Mouse (Mus musculus) lung, postnatal 4 days (tissue): ENCODE measurements around the gene Zfp536.

Experiments
- DNase-seq, 2 experiments: peaks; one replicate each; pipeline ENCODE4 v3.0.0; 2021

Gene Zfp536

DNA sequence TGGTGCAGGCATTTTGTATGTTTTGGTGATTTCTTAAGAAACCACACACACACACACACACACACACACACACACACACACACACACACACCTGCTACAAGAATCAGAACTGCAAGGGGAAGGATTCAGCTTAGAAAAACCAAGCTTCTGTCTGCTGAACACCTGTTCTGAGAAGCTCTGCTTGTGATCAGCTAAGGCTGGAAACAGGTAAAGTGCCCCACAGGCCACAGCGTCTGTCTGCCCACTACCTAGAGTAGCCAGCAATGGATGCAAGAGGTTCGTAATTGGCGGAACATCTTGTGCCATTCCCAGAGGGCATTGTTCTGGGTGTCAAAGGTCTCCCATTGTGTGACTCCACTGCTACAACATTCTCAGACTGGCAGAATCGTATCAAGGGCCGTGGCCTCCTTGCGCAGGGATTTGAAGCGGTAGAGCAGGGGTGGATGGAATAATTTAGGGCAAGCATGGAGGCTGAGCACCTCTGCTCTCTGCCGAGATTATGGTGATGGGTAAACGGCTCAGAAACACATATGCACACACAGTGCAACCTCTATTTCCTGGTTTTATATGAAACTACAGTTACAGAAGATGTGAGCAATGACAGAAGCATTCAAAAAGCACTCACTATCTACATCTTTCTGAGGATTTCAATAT lies 170.4 kb downstream of the Zfp536 start:
- no peak for DNase-seq

DNA sequence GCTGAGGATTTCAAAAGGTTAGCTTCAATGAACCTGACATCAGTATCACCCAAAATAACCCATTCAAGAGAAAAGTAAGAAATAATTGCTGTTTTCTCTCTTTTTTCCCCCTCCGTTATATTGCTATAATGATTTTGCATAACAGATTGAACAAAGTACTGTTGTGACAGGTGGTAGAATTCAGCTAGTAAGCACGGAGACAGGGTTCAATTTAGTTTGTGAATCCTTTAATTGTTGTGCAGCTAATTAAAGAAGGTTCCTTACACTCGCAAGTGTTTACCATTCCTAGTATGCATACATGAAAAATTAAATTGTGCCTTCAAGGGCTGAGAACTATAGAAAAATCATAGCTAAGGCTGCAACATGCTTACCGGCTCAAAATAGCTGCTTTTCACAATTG lies 173.1 kb downstream of the Zfp536 start:
- DNase-seq: no peak

GRCm38 (mm10) chr7:37594211-37595030 lies 179.0 kb downstream of the Zfp536 start:
- DNase-seq: no peak

- no peak for DNase-seq
Measured at GRCm38 (mm10) chr7:37593566-37593965, 179.9 kb downstream of the Zfp536 start.

GRCm38 (mm10) chr7:37586694-37587093 lies 186.7 kb downstream of the Zfp536 start:
- DNase-seq: no peak

- no peak for DNase-seq
Measured at GRCm38 (mm10) chr7:37581262-37581661, 192.2 kb downstream of the Zfp536 start.

- no peak for DNase-seq
Measured at GRCm38 (mm10) chr7:37580554-37580953, 192.9 kb downstream of the Zfp536 start.

DNA sequence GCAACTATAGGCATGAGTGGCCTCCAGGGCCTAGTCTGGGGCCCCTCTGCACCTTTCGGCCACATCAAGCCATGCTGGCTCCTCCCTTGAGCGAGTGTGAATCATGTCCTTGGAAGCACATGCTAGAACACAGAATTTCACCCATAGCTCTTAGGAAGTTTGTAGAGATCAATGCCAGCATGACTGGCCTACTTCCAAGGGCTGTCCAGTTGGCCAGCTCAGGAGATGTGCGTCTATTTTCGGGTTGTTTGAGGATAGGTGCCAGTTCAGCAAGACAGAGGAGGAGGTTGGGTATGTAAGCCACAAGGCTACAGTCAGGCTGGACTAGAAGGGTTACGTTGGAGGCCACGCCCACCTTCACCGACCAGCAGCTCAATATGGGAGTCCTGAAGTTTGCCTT lies 201.4 kb downstream of the Zfp536 start:
- no peak for DNase-seq

GRCm38 (mm10) chr7:37568811-37569500 lies 204.5 kb downstream of the Zfp536 start:
- DNase-seq: peak; percentile 23 to 50

GRCm38 (mm10) chr7:37568041-37568440 lies 205.4 kb downstream of the Zfp536 start:
- DNase-seq: no peak

DNA sequence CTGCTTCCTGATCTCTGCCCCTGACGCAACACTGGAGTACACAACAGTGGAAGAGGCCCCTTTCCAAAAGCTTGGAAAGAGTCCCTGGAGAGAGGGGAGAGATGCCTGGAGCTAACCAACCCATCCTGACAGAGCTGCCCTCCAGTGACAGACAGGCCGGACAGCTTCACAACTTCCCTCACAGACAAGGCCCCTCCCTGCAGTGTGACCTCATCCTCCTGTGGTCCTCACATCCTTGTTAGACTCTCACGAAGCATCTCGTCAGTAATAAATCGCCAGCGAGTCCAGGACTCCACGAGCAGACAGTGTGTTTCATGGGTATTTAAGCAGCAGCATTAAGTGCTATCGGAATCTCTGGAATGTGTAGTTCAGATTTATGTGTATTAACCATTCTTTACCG lies 207.4 kb downstream of the Zfp536 start:
- peak; percentile 43 to 59 for DNase-seq

DNA sequence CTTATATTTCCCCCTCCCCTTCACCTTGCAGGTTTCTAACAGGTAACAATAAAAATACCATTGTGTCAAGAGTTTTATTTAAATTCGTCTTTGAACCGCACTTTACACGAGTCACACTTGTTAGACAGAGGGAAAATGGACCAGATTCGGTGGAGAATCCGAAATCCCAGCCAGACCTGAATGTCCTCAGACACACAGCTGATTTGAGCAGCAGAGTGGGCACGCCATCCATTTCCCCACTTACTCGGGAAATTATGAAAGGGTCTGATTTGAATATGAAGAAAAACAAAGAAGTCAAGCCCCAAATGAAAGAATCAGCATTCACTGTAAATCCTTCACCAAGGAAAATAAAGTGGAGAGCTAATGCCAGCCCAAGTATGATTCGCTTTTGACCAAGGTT lies 208.1 kb downstream of the Zfp536 start:
- no peak for DNase-seq

DNA sequence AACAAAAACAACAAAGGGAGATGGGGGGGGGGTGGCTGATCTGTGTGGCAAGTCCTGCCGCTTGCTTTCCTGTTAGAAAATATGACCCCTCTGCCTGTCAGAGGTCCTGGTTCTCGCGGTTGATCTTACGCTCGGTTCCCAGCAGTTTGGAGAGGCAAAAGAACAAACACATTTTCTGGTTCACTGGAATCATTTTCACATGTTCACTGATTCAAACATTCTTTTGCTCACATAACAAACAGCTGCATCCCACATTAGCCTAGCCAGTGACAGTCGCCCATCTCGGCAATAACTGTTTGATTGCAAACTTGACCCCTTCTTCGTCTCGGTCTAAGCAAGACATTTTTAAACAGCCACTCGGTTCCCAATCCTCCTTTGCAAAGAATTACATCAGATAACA lies 208.8 kb downstream of the Zfp536 start:
- DNase-seq: no peak

- DNase-seq: no peak
Measured at GRCm38 (mm10) chr7:37563831-37564400, 209.5 kb downstream of the Zfp536 start.

GRCm38 (mm10) chr7:37563171-37563574 lies 210.3 kb downstream of the Zfp536 start:
- DNase-seq: peak; percentile 55 to 81

DNA sequence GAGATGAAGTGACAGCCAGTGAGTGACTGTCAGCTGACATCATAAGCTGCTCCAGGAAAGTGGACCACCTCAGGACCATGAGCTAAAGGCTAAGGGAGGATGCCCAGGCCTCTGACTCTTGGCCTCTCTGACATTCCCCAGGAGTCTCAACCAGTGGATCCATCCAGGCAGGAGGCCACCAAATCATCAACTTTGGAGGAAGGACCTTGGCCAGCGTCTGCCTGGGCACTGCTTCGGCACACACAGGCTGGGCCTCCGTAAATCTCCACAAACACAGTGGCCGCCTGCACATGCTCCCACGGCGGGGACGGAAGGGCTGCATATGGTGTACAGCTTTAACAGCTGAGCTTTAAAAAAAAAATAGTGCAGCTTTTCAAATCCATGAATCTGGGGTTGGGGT lies 210.9 kb downstream of the Zfp536 start:
- DNase-seq: no peak

DNA sequence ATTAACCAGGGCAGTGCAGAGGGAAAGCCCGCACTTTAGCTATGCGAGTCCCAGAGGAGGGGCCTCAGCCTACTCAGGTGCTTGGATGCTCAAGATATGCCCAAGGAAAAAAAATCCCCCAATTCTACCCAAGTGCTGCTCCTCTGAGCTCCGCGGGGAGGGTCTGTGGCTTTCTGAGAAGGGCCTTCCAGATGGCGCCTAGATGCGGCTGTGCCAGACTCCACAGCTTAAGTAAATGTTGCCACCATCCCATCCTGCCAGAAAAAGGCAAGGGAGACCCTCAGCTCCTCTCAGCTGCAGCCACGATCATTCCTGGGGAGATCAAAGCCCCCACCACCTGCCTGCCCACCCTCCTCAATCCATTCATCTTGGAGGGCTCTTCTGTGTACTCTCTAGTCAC lies 212.9 kb downstream of the Zfp536 start:
- DNase-seq: no peak

DNA sequence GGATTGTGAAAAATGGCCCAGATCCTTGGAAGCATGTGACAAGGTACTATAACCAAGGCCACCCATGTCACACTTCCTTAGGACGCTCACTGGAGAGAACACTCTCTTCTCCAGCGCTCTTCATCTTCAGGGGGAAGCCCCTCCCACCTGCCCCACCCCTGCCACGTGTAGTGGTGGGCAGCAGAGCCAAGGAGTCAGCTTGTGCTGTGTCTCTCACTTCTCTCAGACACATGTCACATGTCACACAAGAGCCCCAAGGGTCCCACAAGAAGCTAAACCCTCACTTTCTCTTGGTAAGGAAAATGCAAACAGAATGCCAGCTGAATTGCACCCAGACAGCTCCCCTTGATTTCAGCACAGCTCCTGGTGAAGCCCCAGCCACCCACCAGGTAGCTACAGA lies 213.6 kb downstream of the Zfp536 start:
- no peak for DNase-seq

GRCm38 (mm10) chr7:37559341-37559740 lies 214.1 kb downstream of the Zfp536 start:
- no peak for DNase-seq

- DNase-seq: no peak
Measured at GRCm38 (mm10) chr7:37556811-37557210, 216.6 kb downstream of the Zfp536 start.

DNA sequence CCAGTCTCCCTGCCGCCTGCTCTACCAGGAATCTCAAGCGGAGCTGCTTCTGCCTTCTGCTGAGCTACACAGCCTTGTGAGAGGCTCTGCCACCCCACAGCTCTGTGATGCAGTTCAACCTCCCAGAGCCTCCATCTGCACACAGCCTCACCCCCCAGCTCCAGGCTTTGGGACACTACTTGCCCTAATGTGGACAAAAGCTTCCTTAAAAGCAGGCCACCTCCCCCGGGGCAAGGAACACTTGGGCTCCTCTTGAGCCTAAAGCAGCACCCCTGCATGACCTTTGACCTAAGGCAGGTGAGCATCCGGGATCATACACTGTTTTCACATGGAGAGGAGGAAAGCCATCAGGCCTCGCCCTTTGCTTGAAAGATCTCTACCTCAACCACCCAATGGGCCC lies 219.0 kb downstream of the Zfp536 start:
- DNase-seq: no peak

GRCm38 (mm10) chr7:37553646-37554045 lies 219.8 kb downstream of the Zfp536 start:
- no peak for DNase-seq

- DNase-seq: no peak
Measured at GRCm38 (mm10) chr7:37552384-37552783, 221.1 kb downstream of the Zfp536 start.

GRCm38 (mm10) chr7:37548805-37549204 lies 224.6 kb downstream of the Zfp536 start:
- no peak for DNase-seq
